In the genomic region with DNA sequence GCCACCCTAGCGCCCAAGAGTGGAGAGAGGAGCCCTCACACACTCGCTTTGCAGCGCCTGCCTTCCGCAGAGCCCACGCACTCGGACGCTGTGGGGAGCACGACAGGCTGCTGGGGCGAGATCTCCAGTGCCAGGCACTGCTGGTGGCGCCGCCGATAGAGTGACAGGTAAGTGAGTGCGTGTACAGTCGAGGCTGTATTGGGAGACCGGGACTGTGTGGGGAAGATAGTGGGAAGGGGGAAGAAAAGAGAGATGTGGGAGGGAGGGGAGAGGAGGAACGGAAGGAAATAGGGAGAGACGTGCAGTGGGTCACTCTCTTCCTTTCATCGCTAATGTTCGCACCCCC, we compare ENCODE assay signal across 11 mouse cellular contexts. TPM values are rescaled to one million over a fixed set of nuclear protein-coding genes. Genes with fewer than 3 reads are reported as not detected.
DNase-seq lines count a peak whose midpoint lies in the region; ATAC-seq and TF ChIP-seq lines count a peak whose summit lies in the region.
"Had no signal": no experiment of that assay in that cellular context is flagged by ENCODE, and none has a peak within 500 bp of the region (broad histone marks: within the 10 kb centered on the region; RNA-seq: fewer than 3 reads in every experiment).

Gene Ghsr (plus strand): TSS at position 76 of the 346 bp plus-strand sequence.

- 2% methylated on average over 19 of the region's 19 CpGs for WGBS in heart, embryonic 11.5 days (ENCODE audit: insufficient replicate concordance)
- 2% methylated on average over 19 of the region's 19 CpGs for WGBS in heart, adult 2 months
- WGBS in midbrain, embryonic 11.5 days: 2% methylated on average over 17 of the region's 19 CpGs

- no peak within 1 kb of the TSS for H3K9ac ChIP-seq in heart, embryonic 11.5 days (ENCODE audit: low read depth, low read length)
- H3K9ac ChIP-seq in heart, adult 2 months (ENCODE audit: low read depth, low read length): no peak within 1 kb of the TSS
- H3K9ac ChIP-seq in midbrain, embryonic 11.5 days (ENCODE audit: low read length): no peak within 1 kb of the TSS
- H3K9ac ChIP-seq: liver, embryonic 14.5 days had no signal

- H3K9me3 ChIP-seq in heart, embryonic 11.5 days (replicated peaks; ENCODE audit: control insufficient read depth, low read length): no peaks in the 10 kb centered on the region
- H3K9me3 ChIP-seq in midbrain, embryonic 11.5 days (ENCODE audit: control insufficient read depth, low read length): no peaks in the 10 kb centered on the region

- TF ChIP-seq POLR2A in heart, adult 2 months (IDR thresholded peaks at IDR 0.05; ENCODE audit: insufficient read depth, low read depth, low read length): no peak
- no peak for TF ChIP-seq POLR2A in testis, adult 2 months (IDR thresholded peaks at IDR 0.05; ENCODE audit: control insufficient read depth, low read depth, low read length)

- intact Hi-C loops in heart, adult 2 months (cut with DNase I): no loop called here

- no peak for DNase-seq in heart, adult 2 months
- DNase-seq in testis, postnatal 10 days (ENCODE audit: low spot score): no peak
- DNase-seq in midbrain, embryonic 11.5 days (ENCODE audit: low spot score, missing footprints): no peak
- no peak for DNase-seq in ovary, postnatal 10 days (ENCODE audit: low spot score)
- no peak for DNase-seq in thymus, postnatal 25 days

- no peak for TF ChIP-seq EP300 in heart, adult 2 months (IDR thresholded peaks at IDR 0.05; ENCODE audit: insufficient read depth, low read depth, low read length)

- H3K36me3 ChIP-seq in heart, embryonic 11.5 days (ENCODE audit: control insufficient read depth, insufficient read depth, low read length): no peaks in the 10 kb centered on the region
- no peaks in the 10 kb centered on the region for H3K36me3 ChIP-seq in heart, adult 2 months (ENCODE audit: control insufficient read depth, insufficient read depth, low read length)
- H3K36me3 ChIP-seq in testis, adult 2 months (ENCODE audit: control insufficient read depth, insufficient read depth, low read length): no peaks in the 10 kb centered on the region
- H3K36me3 ChIP-seq in midbrain, embryonic 11.5 days (ENCODE audit: control insufficient read depth, insufficient read depth, low read length): no peaks in the 10 kb centered on the region

- TF ChIP-seq CTCF in heart, adult 2 months (IDR thresholded peaks at IDR 0.05): no peak
- no peak for TF ChIP-seq CTCF in testis, adult 2 months (IDR thresholded peaks at IDR 0.05; ENCODE audit: control insufficient read depth, insufficient read depth, insufficient replicate concordance, low read depth, low read length)

- H3K27me3 ChIP-seq in heart, embryonic 11.5 days (ENCODE audit: control insufficient read depth, insufficient read depth, low read length): peaks cover 50% of the 10 kb centered on the region
- H3K27me3 ChIP-seq in heart, adult 2 months (ENCODE audit: control insufficient read depth, insufficient read depth, low read length): peaks cover 7% of the 10 kb centered on the region
- H3K27me3 ChIP-seq in testis, adult 2 months (ENCODE audit: control insufficient read depth, insufficient read depth, low read length): no peaks in the 10 kb centered on the region
- peaks cover 38% of the 10 kb centered on the region for H3K27me3 ChIP-seq in midbrain, embryonic 11.5 days (ENCODE audit: control insufficient read depth, insufficient read depth, low read length)

- H3K4me3 ChIP-seq in heart, embryonic 11.5 days (ENCODE audit: low read depth, low read length): peak within 1 kb of the TSS; percentile 22
- H3K4me3 ChIP-seq in heart, adult 2 months: no peak within 1 kb of the TSS
- H3K4me3 ChIP-seq in testis, adult 2 months (ENCODE audit: control insufficient read depth, low read depth, low read length): peak within 1 kb of the TSS; percentile 15
- peak within 1 kb of the TSS; percentile 25 for H3K4me3 ChIP-seq in midbrain, embryonic 11.5 days (ENCODE audit: low read depth, low read length)

- peak within 1 kb of the TSS; percentile 51 for H3K4me2 ChIP-seq in heart, embryonic 11.5 days
- peak within 1 kb of the TSS; percentile 48 for H3K4me2 ChIP-seq in midbrain, embryonic 11.5 days

- no peaks in the 10 kb centered on the region for H3K79me2 ChIP-seq in heart, adult 2 months (replicated peaks; ENCODE audit: control insufficient read depth, insufficient read depth, low read length)

- peaks cover 7% of the 10 kb centered on the region for H3K4me1 ChIP-seq in heart, embryonic 11.5 days (ENCODE audit: control insufficient read depth, insufficient read depth, low read length)
- H3K4me1 ChIP-seq in heart, adult 2 months (ENCODE audit: control insufficient read depth, insufficient read depth, low read length): no peaks in the 10 kb centered on the region
- H3K4me1 ChIP-seq in testis, adult 2 months (ENCODE audit: control insufficient read depth, insufficient read depth, low read length): peaks cover 11% of the 10 kb centered on the region
- peaks cover 8% of the 10 kb centered on the region for H3K4me1 ChIP-seq in midbrain, embryonic 11.5 days (ENCODE audit: control insufficient read depth, insufficient read depth, low read length)

- no peak within 1 kb of the TSS for H3K27ac ChIP-seq in heart, embryonic 11.5 days (ENCODE audit: low read depth, low read length)
- H3K27ac ChIP-seq in heart, adult 2 months: no peak within 1 kb of the TSS
- H3K27ac ChIP-seq in testis, adult 2 months (ENCODE audit: control insufficient read depth, insufficient read depth, low read depth, low read length): no peak within 1 kb of the TSS
- H3K27ac ChIP-seq in midbrain, embryonic 11.5 days (ENCODE audit: low read depth, low read length): no peak within 1 kb of the TSS
- H3K27ac ChIP-seq: liver, embryonic 14.5 days had no signal

- ATAC-seq in heart, embryonic 11.5 days (replicated peaks; ENCODE audit: insufficient number of reproducible peaks, low FRiP score, low TSS enrichment): no peak
- peak; percentile 7; the same call in 1 of the 2 replicates for ATAC-seq in midbrain, embryonic 11.5 days (ENCODE audit: low FRiP score)
- ATAC-seq in activated CD4-positive, CD25-positive, alpha-beta regulatory T cell, adult 4 months: no peak

RNA-seq across cellular contexts. Expression of gene Ghsr, which starts in this region (rescaled TPM):
- not detected in 2 replicates for polyA plus RNA-seq in heart, embryonic 11.5 days (2014; fragmentation: Nextera tagmentation; extraction: Ambion mirVana)
- not detected for total RNA-seq in heart, adult 2 months (2021)
- polyA plus RNA-seq in heart, adult 2 months (2012; rRNA removed): not detected in 2 replicates
- not detected in 2 replicates for polyA plus RNA-seq in testis, adult 2 months (2012; rRNA removed)
- polyA plus RNA-seq in midbrain, embryonic 11.5 days (2014; fragmentation: Nextera tagmentation; extraction: Ambion mirVana): 0.34 and 0.63 TPM in 2 replicates
- not detected for polyA plus RNA-seq in activated CD4-positive, CD25-positive, alpha-beta regulatory T cell, adult 4 months (2017; shearing (Covaris generic))
- polyA plus RNA-seq: C2C12; liver, embryonic 14.5 days; spleen, adult 2 months had no signal

Comparison
In these comparisons a context has a peak if more than half of its experiments do, and no peak if none do; other contexts are left out.
1. Peak in ATAC-seq, H3K4me3 ChIP-seq and H3K4me2 ChIP-seq in midbrain, embryonic 11.5 days; RNA of the gene not detected or under 1 TPM.